Mouse (Mus musculus) kidney, postnatal 0 days (tissue): ENCODE measurements around the gene Large2. TPM values are rescaled to one million over a fixed set of nuclear protein-coding genes. Genes with fewer than 3 reads are reported as not detected.
A peak's percentile ranks its signal among the peaks of the same experiment; 100 is the strongest.

Experiments used
- ATAC-seq: fragments of 200-750 bp; cut with Nextera tagmentation; replicated peaks from 2 replicates; pipeline ENCODE4 v1.8.0; 2017; ENCODE audit warnings: low read depth, moderate number of reproducible peaks, moderate TSS enrichment, moderate library complexity; ENCODE audit not compliant: low FRiP score
- DNase-seq: peaks from one replicate; pipeline ENCODE4 v3.0.0-alpha.2; 2016; ENCODE audit warnings: low spot score
- H3K27ac ChIP-seq: fragments of 300-500 bp; sonication (generic); 2 replicates; pipeline ENCODE4 v1.5.1; 2014; ENCODE audit warnings: mild to moderate bottlenecking
- H3K27me3 ChIP-seq: fragments of 300-500 bp; sonication (generic); 2 replicates; pipeline ENCODE4 v1.6.1; 2014; ENCODE audit warnings: low read length, mixed read lengths; ENCODE audit not compliant: insufficient read depth
- H3K36me3 ChIP-seq: fragments of 300-500 bp; sonication (generic); 2 replicates; pipeline ENCODE4 v1.6.1; 2014; ENCODE audit warnings: low read length, mixed read lengths; ENCODE audit not compliant: insufficient read depth
- H3K4me1 ChIP-seq: fragments of 300-500 bp; sonication (generic); replicated peaks from 2 replicates; pipeline ENCODE4 v1.6.1; 2014; ENCODE audit warnings: antibody characterized with exemption, low read length, mixed read lengths; ENCODE audit not compliant: insufficient read depth
- H3K4me2 ChIP-seq: fragments of 300-500 bp; sonication (generic); 2 replicates; pipeline ENCODE4 v1.6.1; 2014; ENCODE audit warnings: mild to moderate bottlenecking, low read length, moderate library complexity, mixed read lengths
- H3K4me3 ChIP-seq: fragments of 300-500 bp; sonication (generic); replicated peaks from 2 replicates; pipeline ENCODE4 v1.5.1; 2014; ENCODE audit warnings: low read depth, low read length
- H3K9ac ChIP-seq: fragments of 300-500 bp; sonication (generic); 2 replicates; pipeline ENCODE4 v1.6.1; 2014; ENCODE audit warnings: low read depth, low read length
- H3K9me3 ChIP-seq: fragments of 300-500 bp; sonication (generic); replicated peaks from 2 replicates; pipeline ENCODE4 v1.6.1; 2016; ENCODE audit warnings: low read length, inconsistent platforms, mixed read lengths
- CTCF ChIP-seq: IDR thresholded peaks from 2 replicates; pipeline ENCODE4 v1.5.1; 2016; ENCODE audit warnings: antibody characterized with exemption, low read depth, mild to moderate bottlenecking, moderate library complexity
- WGBS: fragments of 180-500 bp; shearing (Covaris S2); extraction: QIAGEN DNeasy Blood & Tissue Kit; methylation state at CpG from one replicate; pipeline ENCODE4 v1.1.7; 2014; 5-methylcytosine and 5-hydroxymethylcytosine counted together
- microRNA-seq: library from miRNA; unstranded; fragments of <30 nt; microRNA quantifications from one replicate; pipeline ENCODE4, GENCODE M21; 2016
- polyA plus RNA-seq: library from polyadenylated mRNA; unstranded; fragments of >200 nt; fragmentation: Nextera tagmentation; extraction: Ambion mirVana; gene quantifications from 2 replicates; pipeline ENCODE4 v1.2.1, GENCODE M21; 2015

Gene Large2
- polyA plus RNA-seq, 1 experiment from 2014 or later, result 30.6 TPM

- H3K27me3 ChIP-seq, result no peaks in the 10 kb centered on the region
- H3K9ac ChIP-seq, result no peak overlapping the region
- H3K4me1 ChIP-seq, result no peaks in the 10 kb centered on the region
- no peak overlapping the region for H3K4me3 ChIP-seq
- H3K36me3 ChIP-seq, result peaks cover 25% of the 10 kb centered on the region; the same call in 1 of the 2 replicates
- TF ChIP-seq CTCF, result no peak
- DNase-seq (no peak), ATAC-seq (no peak)
- no peak overlapping the region for H3K27ac ChIP-seq
- no peak overlapping the region for H3K4me2 ChIP-seq
- 89% methylated on average over 4 of the region's 4 CpGs for WGBS
- no peaks in the 10 kb centered on the region for H3K9me3 ChIP-seq
Observed at GRCm38 (mm10) chr2:92327601-92328000, 47.1 kb downstream of the Large2 start.

- no peak for ATAC-seq
- no peak for TF ChIP-seq CTCF
- 43% methylated on average over 1 of the region's 1 CpGs for WGBS
- no peak overlapping the region for H3K4me3 ChIP-seq
- no peaks in the 10 kb centered on the region for H3K4me1 ChIP-seq
- no peak overlapping the region for H3K27ac ChIP-seq
- H3K36me3 ChIP-seq, result peaks cover 22% of the 10 kb centered on the region; the same call in 1 of the 2 replicates
- H3K9me3 ChIP-seq, result no peaks in the 10 kb centered on the region
- no peak for DNase-seq
- H3K27me3 ChIP-seq, result no peaks in the 10 kb centered on the region
- no peak overlapping the region for H3K9ac ChIP-seq
- H3K4me2 ChIP-seq, result no peak overlapping the region
Observed at GRCm38 (mm10) chr2:92326221-92326620, 48.4 kb downstream of the Large2 start.

GRCm38 (mm10) chr2:92325676-92326075, 49.0 kb downstream of the Large2 start:
- H3K4me2 ChIP-seq, result no peak overlapping the region
- H3K27ac ChIP-seq, result no peak overlapping the region
- 86% methylated on average over 7 of the region's 7 CpGs for WGBS
- H3K27me3 ChIP-seq, result no peaks in the 10 kb centered on the region
- no peak overlapping the region for H3K4me3 ChIP-seq
- ATAC-seq (no peak), DNase-seq (no peak)
- no peaks in the 10 kb centered on the region for H3K9me3 ChIP-seq
- no peak overlapping the region for H3K9ac ChIP-seq
- no peaks in the 10 kb centered on the region for H3K4me1 ChIP-seq
- peaks cover 23% of the 10 kb centered on the region; the same call in 1 of the 2 replicates for H3K36me3 ChIP-seq
- no peak for TF ChIP-seq CTCF

- DNase-seq (peak; percentile 15), ATAC-seq (no peak)
- TF ChIP-seq CTCF, result peak; percentile 65
- H3K9me3 ChIP-seq, result no peaks in the 10 kb centered on the region
- H3K27me3 ChIP-seq, result no peaks in the 10 kb centered on the region
- no peaks in the 10 kb centered on the region for H3K4me1 ChIP-seq
- H3K9ac ChIP-seq, result no peak overlapping the region
- H3K27ac ChIP-seq, result no peak overlapping the region
- WGBS, result 91% methylated on average over 2 of the region's 2 CpGs
- peaks cover 10% of the 10 kb centered on the region; the same call in 1 of the 2 replicates for H3K36me3 ChIP-seq
- no peak overlapping the region for H3K4me3 ChIP-seq
- H3K4me2 ChIP-seq, result no peak overlapping the region
Observed at GRCm38 (mm10) chr2:92322669-92323068, 52.0 kb downstream of the Large2 start.

GRCm38 (mm10) chr2:92317228-92317627, 57.4 kb downstream of the Large2 start:
- no peaks in the 10 kb centered on the region for H3K9me3 ChIP-seq
- H3K27me3 ChIP-seq, result no peaks in the 10 kb centered on the region
- ATAC-seq, result no peak
- H3K4me1 ChIP-seq, result no peaks in the 10 kb centered on the region
- no peak for TF ChIP-seq CTCF
- WGBS, result 84% methylated on average over 5 of the region's 5 CpGs
- H3K27ac ChIP-seq, result no peak overlapping the region
- H3K4me2 ChIP-seq, result no peak overlapping the region
- no peak overlapping the region for H3K9ac ChIP-seq
- H3K36me3 ChIP-seq, result 0 out of 2 replicates have a peak, but pooled peaks cover 5% of the 10 kb centered on the region
- DNase-seq, result no peak
- H3K4me3 ChIP-seq, result no peak overlapping the region

- DNase-seq (no peak), ATAC-seq (no peak)
- 0 out of 2 replicates have a peak, but pooled peaks cover 2% of the 10 kb centered on the region for H3K36me3 ChIP-seq
- H3K27ac ChIP-seq, result no peak overlapping the region
- no peaks in the 10 kb centered on the region for H3K9me3 ChIP-seq
- no peak overlapping the region for H3K9ac ChIP-seq
- no peak overlapping the region for H3K4me3 ChIP-seq
- H3K27me3 ChIP-seq, result no peaks in the 10 kb centered on the region
- no peak for TF ChIP-seq CTCF
- 58% methylated on average over 3 of the region's 3 CpGs for WGBS
- H3K4me2 ChIP-seq, result no peak overlapping the region
- no peaks in the 10 kb centered on the region for H3K4me1 ChIP-seq
Observed at GRCm38 (mm10) chr2:92316652-92317051, 58.0 kb downstream of the Large2 start.

Small RNA genes lying within 50 kb of the gene (microRNA-seq; reads per million reads assigned to microRNA genes)
- not detected for gene Mir7000

Other genes with a start within 250 kb of the Large2 start
- gene Pex16, start 193 bp downstream of the Large2 start, polyA plus RNA-seq, result 34.3 and 36.8 TPM in 2 replicates
- 1.8 and 2.5 TPM in 2 replicates for gene 1700029I15Rik, start 7.7 kb upstream of the Large2 start, polyA plus RNA-seq
- gene Mapk8ip1, start 26.4 kb upstream of the Large2 start, polyA plus RNA-seq, result 25.9 and 28.2 TPM in 2 replicates
- 10.1 and 12.8 TPM in 2 replicates for gene Cry2, start 59.2 kb upstream of the Large2 start, polyA plus RNA-seq
- gene Slc35c1, start 85.7 kb upstream of the Large2 start, polyA plus RNA-seq, result 14.8 and 15.5 TPM in 2 replicates
- 6.6 and 6.8 TPM in 2 replicates for gene Chst1, start 224.8 kb upstream of the Large2 start, polyA plus RNA-seq